Mouse (Mus musculus) inflammation-experienced regulatory T-cells, adult 6 months (primary cell): ENCODE results near the gene Grm7. TPM values are rescaled to one million over a fixed set of nuclear protein-coding genes. Genes with fewer than 3 reads are reported as not detected.

Experiments
- ATAC-seq: one replicate; pipeline ENCODE4 v1.8.0; 2017
- polyA plus RNA-seq, 3 experiments: library from polyadenylated mRNA; unstranded; fragments of 100-300 nt; shearing (Covaris generic); gene quantifications; one replicate each; pipeline ENCODE4 v1.2.1; 2017

The Grm7 gene
- polyA plus RNA-seq, 3 experiments from 2014 or later = not detected

DNA sequence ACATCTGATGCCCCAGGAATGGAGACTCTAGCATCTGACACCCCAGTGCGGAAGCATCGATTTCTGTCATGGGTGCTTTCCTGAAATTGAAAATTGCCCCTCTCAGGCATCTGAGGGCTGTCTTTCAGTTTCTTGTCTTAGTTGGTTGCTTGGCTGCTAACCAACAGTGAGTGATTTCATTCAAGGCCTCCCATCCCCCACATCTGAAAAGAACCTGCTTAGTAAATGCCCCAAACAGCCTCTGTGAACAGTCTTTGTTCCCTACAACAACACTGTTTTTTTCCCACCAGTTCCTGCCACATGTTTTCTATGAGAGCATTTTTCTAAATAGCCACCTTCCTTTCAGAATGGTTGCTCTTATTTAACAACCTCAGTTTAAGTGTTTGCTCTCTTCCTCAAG is 723.6 kb downstream of the Grm7 start:
- no peak for ATAC-seq

DNA sequence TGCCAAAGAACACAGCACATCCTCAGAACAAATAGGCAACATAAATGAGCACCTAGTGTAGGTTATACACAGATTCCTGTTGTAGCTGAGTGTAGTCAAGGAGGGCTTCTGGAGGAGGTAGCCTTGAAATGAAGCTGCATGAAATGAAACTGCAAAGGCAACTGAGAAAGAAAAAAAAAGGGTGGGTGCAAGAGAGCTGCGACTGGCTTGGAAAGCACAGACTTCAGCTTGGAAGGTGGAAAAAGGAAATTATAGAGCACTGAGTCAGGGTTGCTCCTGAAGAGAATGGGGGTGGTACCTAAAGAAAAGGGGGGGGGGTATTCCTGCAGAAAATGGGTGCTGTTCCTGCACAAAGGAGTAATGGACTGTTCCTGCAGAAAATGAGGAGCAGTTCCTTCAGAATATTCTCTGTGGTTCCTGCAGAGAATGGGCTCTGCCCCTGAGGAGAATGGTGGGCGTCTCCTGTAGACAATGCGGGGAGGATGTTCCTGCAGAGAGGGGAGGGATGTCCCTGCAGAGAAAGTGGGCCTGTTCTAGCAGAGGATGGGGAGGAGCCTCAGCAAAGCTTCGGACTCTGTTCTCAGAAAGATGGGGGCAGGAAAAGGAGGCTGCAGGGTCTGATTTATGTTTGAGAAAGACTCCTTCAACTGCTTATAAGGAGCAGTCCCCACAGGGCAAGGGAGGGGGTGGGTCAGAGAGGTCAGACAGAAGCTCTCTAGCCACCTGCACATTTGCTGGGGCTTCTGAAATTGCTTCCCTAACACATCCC is 726.4 kb downstream of the Grm7 start:
- no peak for ATAC-seq

DNA sequence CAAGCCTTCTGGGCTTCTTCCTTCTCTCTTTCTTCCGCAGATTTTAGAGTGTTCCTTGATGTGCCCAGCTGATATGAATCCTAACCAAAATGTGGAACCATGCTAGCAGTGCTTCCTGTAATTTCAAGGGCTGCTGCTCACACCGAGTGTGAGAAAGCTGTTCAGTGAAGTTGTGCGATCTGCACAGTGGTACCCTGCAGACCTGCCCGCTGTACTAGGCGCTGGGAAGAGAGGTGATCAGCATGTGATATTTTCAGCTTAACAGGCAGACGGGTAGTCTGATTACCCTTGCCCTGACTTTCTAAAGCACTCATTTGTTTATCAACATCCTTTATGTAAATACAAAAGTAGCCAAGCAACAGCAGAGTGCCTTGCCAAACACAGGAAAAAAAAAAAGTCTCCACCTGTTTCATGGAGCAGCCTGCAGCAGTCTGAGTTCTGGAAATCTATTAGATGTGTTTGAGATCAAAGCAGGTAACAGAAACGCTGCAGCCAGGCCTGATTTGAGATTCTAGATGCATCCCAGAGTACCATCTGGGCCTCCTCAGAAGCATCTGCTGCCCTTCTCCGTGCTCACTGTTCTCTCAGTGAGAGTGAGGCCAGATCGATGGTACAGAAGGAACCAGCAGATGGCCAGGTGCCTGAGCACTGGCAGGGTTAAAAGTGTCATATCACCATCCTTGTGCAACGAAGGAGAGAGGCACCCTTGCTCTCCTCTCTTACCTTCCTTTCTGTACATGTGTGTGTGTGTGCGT is 727.4 kb downstream of the Grm7 start:
- no peak for ATAC-seq

GRCm38 (mm10) chr6:111380710-111381109 is 735.3 kb downstream of the Grm7 start:
- ATAC-seq = no peak

DNA sequence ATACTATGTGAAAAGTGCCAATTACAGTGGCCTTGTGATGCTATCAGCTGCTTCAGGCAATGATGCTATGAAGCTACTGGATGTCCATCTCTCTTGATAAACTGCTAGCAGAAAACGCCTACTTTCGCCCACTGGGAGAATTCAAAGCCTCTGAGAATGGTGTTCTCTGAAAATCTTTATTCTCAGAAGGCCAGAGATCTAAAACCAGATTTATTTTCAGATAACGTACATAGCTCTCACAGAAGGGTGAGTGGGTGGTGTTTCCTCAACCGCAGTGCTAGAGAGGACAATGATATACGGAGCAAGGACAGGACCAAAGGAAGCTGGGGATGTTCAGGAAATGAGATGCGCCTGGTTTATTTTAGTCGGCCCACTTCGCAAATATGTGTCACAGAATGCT is 763.4 kb downstream of the Grm7 start:
- ATAC-seq = no peak

DNA sequence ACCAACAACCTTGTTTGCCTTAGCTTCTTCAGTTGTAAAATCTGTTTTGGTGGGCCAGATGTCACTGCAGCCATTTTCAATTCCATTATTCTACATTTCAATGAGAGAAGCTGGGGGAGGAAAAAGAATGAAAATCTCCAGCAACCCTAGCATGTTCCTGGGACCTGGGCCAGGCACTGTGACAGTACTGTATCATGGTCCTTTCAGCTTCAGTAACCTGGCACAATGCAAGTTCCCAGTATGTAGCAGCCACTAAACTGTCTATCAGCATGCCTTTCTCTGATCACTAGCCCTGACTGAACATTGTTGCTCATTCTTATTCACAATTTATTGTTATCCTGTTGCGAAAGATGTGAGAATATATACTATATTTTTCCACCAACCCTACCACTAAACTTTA is 779.4 kb downstream of the Grm7 start:
- ATAC-seq = no peak

DNA sequence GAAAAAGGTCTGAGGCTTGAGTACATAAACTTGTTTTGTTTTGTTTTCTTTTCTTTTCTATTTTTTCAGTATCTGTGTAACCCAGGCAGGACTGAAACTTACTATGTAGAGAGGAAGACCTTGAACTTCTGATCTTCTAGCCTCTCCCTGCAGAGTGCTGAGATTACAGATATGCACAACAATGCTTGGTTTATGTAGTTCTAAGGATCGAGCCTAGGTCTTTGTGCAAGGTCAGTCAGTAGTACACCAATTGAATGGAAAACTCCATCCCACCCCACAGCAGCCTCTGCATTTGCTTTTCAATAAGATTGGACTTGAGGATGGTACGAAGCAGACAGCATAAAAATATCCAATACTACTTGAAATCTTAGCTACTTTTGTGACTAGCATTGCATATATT is 800.8 kb downstream of the Grm7 start:
- ATAC-seq = no peak

DNA sequence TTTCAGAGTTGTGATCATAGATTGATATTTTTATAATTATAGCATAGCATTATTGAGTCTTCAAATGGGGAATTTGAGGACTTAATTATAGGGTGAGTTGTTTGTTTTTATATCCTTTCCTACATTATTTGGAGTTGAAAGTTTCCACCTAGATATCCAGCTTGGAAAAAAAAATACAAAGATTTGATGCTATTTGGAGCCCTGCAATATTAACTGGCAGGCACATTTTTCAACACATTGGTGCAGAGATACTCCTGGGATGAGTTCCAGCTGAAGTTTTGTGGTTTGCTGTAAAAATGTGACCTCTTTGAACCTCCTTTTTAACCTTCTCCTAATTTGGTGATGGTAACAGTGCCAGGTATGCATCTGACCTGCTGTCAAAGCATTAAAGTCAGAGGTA is 802.5 kb downstream of the Grm7 start:
- no peak for ATAC-seq

DNA sequence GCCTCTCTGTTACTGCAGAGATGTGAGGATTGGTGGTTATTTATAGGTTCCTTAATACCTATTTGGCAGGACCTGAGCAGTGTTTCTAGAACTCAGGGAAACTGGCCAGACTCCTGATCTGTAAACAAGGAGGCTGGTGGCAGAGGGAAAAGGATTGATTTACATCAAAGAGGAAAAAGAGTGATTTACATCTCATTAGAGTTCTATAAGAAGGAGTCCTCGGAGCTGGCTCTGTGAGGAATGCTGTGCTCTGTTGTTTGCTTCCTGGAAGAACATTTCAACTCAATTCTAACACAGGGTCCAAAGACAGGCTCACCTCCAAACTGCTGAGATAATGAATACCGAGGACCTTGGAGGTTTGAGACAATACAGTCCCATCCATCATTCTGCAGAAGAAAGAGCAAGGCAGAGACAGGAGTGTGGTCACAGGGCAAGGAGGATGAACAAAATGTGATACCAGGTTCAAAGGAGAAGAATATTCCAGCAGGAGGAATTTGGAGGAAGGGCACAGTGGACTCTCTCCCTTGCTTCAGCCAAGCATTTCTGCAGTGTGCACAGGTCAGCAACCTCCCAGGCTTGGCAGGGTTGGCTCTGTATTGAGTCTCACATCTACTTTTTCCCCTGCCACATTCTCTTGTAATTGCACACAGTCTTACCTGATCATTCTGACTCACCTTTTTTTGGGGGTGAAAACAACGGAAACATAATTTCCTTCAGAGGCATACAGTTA is 803.8 kb downstream of the Grm7 start:
- ATAC-seq = no peak

DNA sequence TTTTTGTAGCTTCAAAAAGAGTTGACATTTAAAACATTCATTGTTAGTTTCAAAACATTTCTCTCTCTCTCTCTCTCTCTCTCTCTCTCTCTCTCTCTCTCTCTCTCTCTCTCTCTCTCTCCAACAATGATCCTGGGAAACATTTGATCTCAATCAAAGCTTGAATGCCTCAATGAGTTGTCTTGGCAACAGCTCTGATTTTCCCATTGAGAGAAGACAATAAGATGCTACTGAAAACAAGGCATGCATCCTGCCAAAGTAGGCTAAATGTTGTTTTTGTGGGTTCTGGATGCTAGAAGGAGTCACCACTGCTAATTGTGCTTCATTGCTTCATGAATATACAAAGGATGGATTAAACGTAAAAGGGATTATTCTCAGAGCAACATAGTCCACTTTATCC is 836.5 kb downstream of the Grm7 start:
- no peak for ATAC-seq

DNA sequence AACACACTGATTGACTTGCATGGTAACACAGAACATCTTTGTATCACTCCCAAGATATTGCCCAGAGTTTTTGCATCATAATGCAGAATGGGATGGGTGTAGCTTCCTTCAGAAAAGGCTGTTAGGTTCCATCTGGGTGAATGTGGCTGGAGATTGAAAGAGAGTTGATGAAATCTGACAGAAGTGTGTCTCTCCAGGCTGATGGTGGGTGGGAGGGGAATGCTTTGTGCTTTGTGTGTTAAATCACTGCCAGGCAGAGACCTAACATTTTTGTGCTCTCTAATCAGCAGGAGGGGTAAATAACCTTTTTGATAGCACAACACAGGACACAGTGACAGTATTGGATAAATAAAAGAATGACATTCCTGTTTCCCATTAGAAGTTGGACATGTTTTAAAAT is 840.7 kb downstream of the Grm7 start:
- no peak for ATAC-seq

GRCm38 (mm10) chr6:111487556-111487955 is 842.2 kb downstream of the Grm7 start:
- no peak for ATAC-seq

DNA sequence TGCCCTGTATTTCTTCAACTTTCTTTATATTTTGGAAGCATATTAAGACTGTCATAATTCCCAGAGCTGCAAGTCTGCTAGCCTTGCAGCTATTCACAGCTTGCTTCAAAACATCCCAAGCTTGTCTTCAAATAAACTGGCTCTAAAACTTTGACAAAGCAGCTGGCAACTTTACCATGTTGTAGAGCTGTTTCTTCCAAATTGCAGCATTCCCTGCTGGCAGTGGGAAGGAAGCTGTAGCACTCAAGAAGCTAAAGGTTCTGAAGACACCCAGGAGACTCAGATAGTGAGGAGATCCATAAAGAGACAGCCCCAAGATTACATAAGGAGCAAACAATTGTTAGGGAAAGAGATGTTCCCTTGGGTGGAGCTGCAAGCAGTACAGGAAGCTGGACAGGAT is 846.8 kb downstream of the Grm7 start:
- no peak for ATAC-seq

- no peak for ATAC-seq
Observed at GRCm38 (mm10) chr6:111499542-111499941, 854.2 kb downstream of the Grm7 start.

DNA sequence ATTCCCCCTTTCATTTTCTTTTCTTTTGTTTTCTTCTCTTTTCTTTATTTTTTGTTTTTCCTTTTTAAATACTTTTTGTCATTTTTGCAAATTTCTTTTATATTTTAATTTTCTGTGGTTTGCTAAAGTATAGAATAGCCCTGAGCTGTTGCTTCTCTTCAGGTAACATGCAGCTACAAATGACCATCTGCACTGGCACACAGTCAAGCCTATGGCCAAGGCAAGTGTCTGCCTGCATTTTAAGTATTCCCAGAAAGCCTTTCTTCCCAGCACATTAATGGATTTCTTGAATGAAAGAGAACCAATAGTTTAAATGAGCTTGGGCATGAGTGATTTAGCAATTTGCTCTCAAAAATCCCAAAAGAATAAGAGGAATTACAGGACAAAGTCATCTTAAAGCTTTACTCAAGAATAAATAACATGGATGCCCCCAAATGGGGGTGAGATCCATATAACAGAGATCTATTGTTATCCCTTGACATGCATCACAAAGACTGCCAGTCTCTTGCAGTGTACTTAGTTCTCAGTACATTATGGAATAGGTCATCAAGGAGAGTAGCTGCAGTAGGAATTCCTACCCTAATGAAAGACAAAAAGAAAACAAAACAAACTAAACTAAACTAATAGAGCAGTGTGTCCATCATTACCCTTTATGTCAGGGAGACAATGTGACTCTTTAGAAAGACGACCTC is 865.5 kb downstream of the Grm7 start:
- ATAC-seq = no peak

- no peak for ATAC-seq
Observed at GRCm38 (mm10) chr6:111512359-111512758, 867.0 kb downstream of the Grm7 start.

DNA sequence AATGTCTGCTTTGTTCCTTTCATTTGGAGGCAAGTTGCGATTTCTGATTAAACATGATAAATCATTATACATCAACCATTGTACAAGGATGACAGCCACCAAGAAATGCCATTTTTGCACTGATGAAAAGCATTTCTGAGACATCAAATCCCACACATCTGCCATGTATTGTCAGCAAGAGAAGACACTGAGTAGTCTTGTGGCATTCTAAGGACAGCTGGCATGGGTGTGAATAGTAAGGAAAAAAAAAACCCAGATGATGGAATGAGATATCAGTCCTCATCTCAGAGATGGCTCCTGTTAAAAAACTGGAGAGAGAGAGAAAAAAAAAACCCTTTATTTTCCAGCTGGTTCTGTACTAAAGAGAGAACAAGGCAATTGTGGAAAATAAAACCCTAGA is 875.8 kb downstream of the Grm7 start:
- no peak for ATAC-seq

DNA sequence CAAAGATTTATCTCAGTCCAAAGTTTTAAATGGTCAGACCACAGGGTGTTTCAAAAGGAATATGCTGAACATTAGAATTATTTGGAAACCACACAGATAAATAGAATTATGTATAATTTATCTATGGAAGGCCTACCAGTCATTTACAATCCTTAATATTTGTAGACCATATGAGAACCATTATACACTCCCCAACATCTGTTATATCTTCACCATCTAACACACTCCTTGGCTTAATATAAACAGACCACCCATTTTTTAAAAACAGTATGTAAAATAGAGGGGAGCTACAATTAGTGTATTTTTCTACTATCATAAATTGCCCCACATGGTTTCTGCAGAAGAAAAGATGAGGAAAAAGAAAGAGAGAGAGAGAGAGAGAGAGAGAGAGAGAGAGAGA is 876.7 kb downstream of the Grm7 start:
- ATAC-seq = no peak

- ATAC-seq = no peak
Observed at GRCm38 (mm10) chr6:111529985-111530384, 884.6 kb downstream of the Grm7 start.

GRCm38 (mm10) chr6:111558588-111558987 is 913.2 kb downstream of the Grm7 start:
- no peak for ATAC-seq

DNA sequence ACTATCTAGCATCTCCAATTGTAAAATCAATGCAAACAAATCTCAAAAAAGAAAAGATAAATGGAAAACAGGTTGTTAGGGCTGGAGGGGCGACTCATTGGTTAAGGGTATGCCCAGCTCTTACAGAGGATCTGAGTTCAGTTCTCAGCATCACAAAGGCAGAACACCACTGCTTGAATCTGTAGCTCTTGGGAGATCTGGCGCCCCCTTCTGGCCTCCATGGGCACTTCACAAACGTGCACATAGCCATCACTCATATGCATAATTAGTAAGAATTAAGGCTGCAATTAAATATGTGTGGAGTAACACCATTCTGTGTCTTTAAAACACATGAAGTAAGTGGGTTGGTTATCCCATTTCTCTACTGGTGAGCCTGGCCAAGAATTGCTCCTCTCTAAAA is 914.1 kb downstream of the Grm7 start:
- ATAC-seq = no peak

DNA sequence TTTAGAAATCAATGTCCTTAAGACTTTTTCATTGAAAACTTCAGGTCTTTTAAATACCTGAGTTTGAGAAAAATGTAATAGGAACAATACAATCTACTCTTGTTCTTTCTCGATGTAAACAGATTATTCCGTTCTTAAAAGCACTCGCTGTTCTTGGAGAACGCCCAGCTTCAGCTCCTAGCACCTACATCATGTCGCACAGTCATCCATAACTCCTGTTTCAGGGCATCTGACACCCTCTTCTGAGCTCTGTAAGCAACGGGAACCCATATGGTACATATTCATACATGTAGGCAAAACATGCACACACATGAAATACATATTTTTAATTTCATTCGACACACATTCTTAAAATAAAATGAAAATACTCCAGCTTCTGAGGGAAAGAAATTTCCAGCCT is 916.0 kb downstream of the Grm7 start:
- ATAC-seq = no peak

GRCm38 (mm10) chr6:111571471-111572088 is 926.2 kb downstream of the Grm7 start:
- ATAC-seq = no peak
